In genomic region chr3:147919701-147920100, GRCm38 (mm10) we compare ENCODE assay signal across 29 mouse cellular contexts.
DNase-seq lines count a peak whose midpoint lies in the region; ATAC-seq lines count a peak whose summit lies in the region.
"Had no signal": no experiment of that assay in that cellular context is flagged by ENCODE, and none has a peak within 500 bp of the region (broad histone marks: within the 10 kb centered on the region; RNA-seq: fewer than 3 reads in every experiment).

No protein-coding gene starts in this region.

- H3K4me2 ChIP-seq in hindbrain, embryonic 16.5 days (ENCODE audit: low read length) = no peak overlapping the region
- no peak overlapping the region for H3K4me2 ChIP-seq in hindbrain, embryonic 12.5 days (replicated peaks)
- no peak overlapping the region for H3K4me2 ChIP-seq in midbrain, embryonic 11.5 days
- no peak overlapping the region for H3K4me2 ChIP-seq in midbrain, embryonic 16.5 days (ENCODE audit: low read length)
- H3K4me2 ChIP-seq: embryonic facial prominence, embryonic 13.5 days; forebrain, embryonic 13.5 days; heart, embryonic 12.5 days; heart, embryonic 15.5 days; hindbrain, embryonic 15.5 days had no signal

- DNase-seq in cerebellum, postnatal 10 days = peak; percentile 66 to 67
- DNase-seq in midbrain, embryonic 11.5 days (ENCODE audit: low spot score, missing footprints) = peak; percentile 57
- peak; percentile 48 for DNase-seq in retina, embryonic 14.5 days (ENCODE audit: low spot score)
- no peak for DNase-seq in forebrain, embryonic 10.5 days (ENCODE audit: extremely low spot score, low spot score)
- DNase-seq: adrenal gland, postnatal 10 days; adrenal gland, postnatal 36 days; cerebellum, adult 11-12 months; cerebellum, adult 8-10 months; cerebellum, postnatal 36 days; embryo, embryonic 11 days; gastrocnemius, postnatal 10 days; gastrocnemius, postnatal 36 days; heart, postnatal 10 days; heart, postnatal 36 days had no signal

- no peaks in the 10 kb centered on the region for H3K9me3 ChIP-seq in hindbrain, embryonic 16.5 days (ENCODE audit: control insufficient read depth, low read length)
- H3K9me3 ChIP-seq in hindbrain, embryonic 12.5 days (replicated peaks) = no peaks in the 10 kb centered on the region
- H3K9me3 ChIP-seq in midbrain, embryonic 11.5 days (ENCODE audit: control insufficient read depth, low read length) = no peaks in the 10 kb centered on the region
- no peaks in the 10 kb centered on the region for H3K9me3 ChIP-seq in midbrain, embryonic 16.5 days (replicated peaks; ENCODE audit: control insufficient read depth, low read length, poor library complexity, severe bottlenecking)
- H3K9me3 ChIP-seq in forebrain, embryonic 10.5 days = no peaks in the 10 kb centered on the region
- H3K9me3 ChIP-seq: embryonic facial prominence, embryonic 10.5 days; embryonic facial prominence, embryonic 13.5 days; forebrain, embryonic 13.5 days; heart, embryonic 12.5 days; heart, embryonic 15.5 days; hindbrain, embryonic 15.5 days had no signal

- no peak for ATAC-seq in cerebellum, adult (ENCODE audit: insufficient number of reproducible peaks, low FRiP score, low TSS enrichment)
- ATAC-seq in hindbrain, embryonic 16.5 days = peak; percentile 40; the same call in 1 of the 2 replicates
- no peak for ATAC-seq in hindbrain, embryonic 12.5 days (ENCODE audit: low FRiP score)
- ATAC-seq in midbrain, embryonic 11.5 days (ENCODE audit: low FRiP score) = no peak
- no peak for ATAC-seq in midbrain, embryonic 16.5 days
- ATAC-seq: forebrain, embryonic 13.5 days; forebrain, embryonic 16.5 days; inflammation-experienced regulatory T-cells, adult 6 months; intestine, postnatal 0 days; Patski had no signal

- H3K27me3 ChIP-seq in hindbrain, embryonic 16.5 days (replicated peaks; ENCODE audit: control insufficient read depth, insufficient read depth, low read length) = no peaks in the 10 kb centered on the region
- H3K27me3 ChIP-seq in hindbrain, embryonic 12.5 days = no peaks in the 10 kb centered on the region
- no peaks in the 10 kb centered on the region for H3K27me3 ChIP-seq in midbrain, embryonic 11.5 days (ENCODE audit: control insufficient read depth, insufficient read depth, low read length)
- H3K27me3 ChIP-seq in midbrain, embryonic 16.5 days (ENCODE audit: control insufficient read depth, insufficient read depth, low read depth, low read length) = no peaks in the 10 kb centered on the region
- H3K27me3 ChIP-seq in forebrain, embryonic 10.5 days (ENCODE audit: poor library complexity, severe bottlenecking) = no peaks in the 10 kb centered on the region
- H3K27me3 ChIP-seq: embryonic facial prominence, embryonic 13.5 days; forebrain, embryonic 13.5 days; heart, embryonic 12.5 days; heart, embryonic 15.5 days; hindbrain, embryonic 15.5 days; Patski had no signal

- no peak overlapping the region for H3K4me3 ChIP-seq in hindbrain, embryonic 16.5 days (ENCODE audit: low read length)
- H3K4me3 ChIP-seq in hindbrain, embryonic 12.5 days = no peak overlapping the region
- H3K4me3 ChIP-seq in midbrain, embryonic 11.5 days (ENCODE audit: low read depth, low read length) = no peak overlapping the region
- H3K4me3 ChIP-seq in midbrain, embryonic 16.5 days (ENCODE audit: low read depth, low read length) = no peak overlapping the region
- H3K4me3 ChIP-seq in forebrain, embryonic 10.5 days = no peak overlapping the region
- H3K4me3 ChIP-seq: embryonic facial prominence, embryonic 10.5 days; embryonic facial prominence, embryonic 13.5 days; erythroblast, embryonic 14.5 days; forebrain, embryonic 13.5 days; heart, embryonic 12.5 days; heart, embryonic 15.5 days; hindbrain, embryonic 15.5 days had no signal

- no peaks in the 10 kb centered on the region for H3K36me3 ChIP-seq in hindbrain, embryonic 16.5 days (ENCODE audit: control insufficient read depth, insufficient read depth, low read length)
- H3K36me3 ChIP-seq in hindbrain, embryonic 12.5 days = no peaks in the 10 kb centered on the region
- H3K36me3 ChIP-seq in midbrain, embryonic 11.5 days (ENCODE audit: control insufficient read depth, insufficient read depth, low read length) = no peaks in the 10 kb centered on the region
- no peaks in the 10 kb centered on the region for H3K36me3 ChIP-seq in midbrain, embryonic 16.5 days (ENCODE audit: control insufficient read depth, insufficient read depth, low read length)
- no peaks in the 10 kb centered on the region for H3K36me3 ChIP-seq in forebrain, embryonic 10.5 days (replicated peaks)
- H3K36me3 ChIP-seq: embryonic facial prominence, embryonic 10.5 days; embryonic facial prominence, embryonic 13.5 days; heart, embryonic 12.5 days; heart, embryonic 15.5 days; hindbrain, embryonic 15.5 days had no signal

- no peak overlapping the region for H3K27ac ChIP-seq in hindbrain, embryonic 16.5 days (ENCODE audit: low read depth, low read length)
- H3K27ac ChIP-seq in hindbrain, embryonic 12.5 days = no peak overlapping the region
- no peak overlapping the region for H3K27ac ChIP-seq in midbrain, embryonic 11.5 days (ENCODE audit: low read depth, low read length)
- H3K27ac ChIP-seq in midbrain, embryonic 16.5 days (ENCODE audit: low read length) = no peak overlapping the region
- no peak overlapping the region for H3K27ac ChIP-seq in forebrain, embryonic 10.5 days
- H3K27ac ChIP-seq: embryonic facial prominence, embryonic 10.5 days; embryonic facial prominence, embryonic 13.5 days; forebrain, embryonic 13.5 days; heart, embryonic 15.5 days; hindbrain, embryonic 15.5 days had no signal

- no peak overlapping the region for H3K9ac ChIP-seq in hindbrain, embryonic 16.5 days (ENCODE audit: low read depth, low read length)
- no peak overlapping the region for H3K9ac ChIP-seq in hindbrain, embryonic 12.5 days
- H3K9ac ChIP-seq in midbrain, embryonic 11.5 days (ENCODE audit: low read length) = no peak overlapping the region
- no peak overlapping the region for H3K9ac ChIP-seq in midbrain, embryonic 16.5 days (ENCODE audit: low read depth, low read length)
- H3K9ac ChIP-seq: embryonic facial prominence, embryonic 13.5 days; forebrain, embryonic 13.5 days; heart, embryonic 12.5 days; heart, embryonic 15.5 days; hindbrain, embryonic 15.5 days had no signal

- no peaks in the 10 kb centered on the region for H3K4me1 ChIP-seq in hindbrain, embryonic 16.5 days (ENCODE audit: control insufficient read depth, insufficient read depth, low read depth, low read length)
- no peaks in the 10 kb centered on the region for H3K4me1 ChIP-seq in hindbrain, embryonic 12.5 days
- no peaks in the 10 kb centered on the region for H3K4me1 ChIP-seq in midbrain, embryonic 11.5 days (ENCODE audit: control insufficient read depth, insufficient read depth, low read length)
- no peaks in the 10 kb centered on the region for H3K4me1 ChIP-seq in midbrain, embryonic 16.5 days (ENCODE audit: control insufficient read depth, insufficient read depth, low read length)
- no peaks in the 10 kb centered on the region for H3K4me1 ChIP-seq in forebrain, embryonic 10.5 days
- H3K4me1 ChIP-seq: embryonic facial prominence, embryonic 10.5 days; embryonic facial prominence, embryonic 13.5 days; heart, embryonic 12.5 days; heart, embryonic 15.5 days; hindbrain, embryonic 15.5 days had no signal

- 78% methylated on average over 3 of the region's 3 CpGs for WGBS in hindbrain, embryonic 16.5 days
- whole genome bisulfite sequencing in hindbrain, embryonic 12.5 days = 69% methylated on average over 3 of the region's 3 CpGs
- 93% methylated on average over 3 of the region's 3 CpGs for WGBS in midbrain, embryonic 11.5 days
- WGBS in midbrain, embryonic 16.5 days = 83% methylated on average over 3 of the region's 3 CpGs
- 87% methylated on average over 3 of the region's 3 CpGs for WGBS in forebrain, embryonic 10.5 days
